Mouse (Mus musculus): ENCODE measurements around the gene Slc39a11.

Slc39a11 gene

DNA sequence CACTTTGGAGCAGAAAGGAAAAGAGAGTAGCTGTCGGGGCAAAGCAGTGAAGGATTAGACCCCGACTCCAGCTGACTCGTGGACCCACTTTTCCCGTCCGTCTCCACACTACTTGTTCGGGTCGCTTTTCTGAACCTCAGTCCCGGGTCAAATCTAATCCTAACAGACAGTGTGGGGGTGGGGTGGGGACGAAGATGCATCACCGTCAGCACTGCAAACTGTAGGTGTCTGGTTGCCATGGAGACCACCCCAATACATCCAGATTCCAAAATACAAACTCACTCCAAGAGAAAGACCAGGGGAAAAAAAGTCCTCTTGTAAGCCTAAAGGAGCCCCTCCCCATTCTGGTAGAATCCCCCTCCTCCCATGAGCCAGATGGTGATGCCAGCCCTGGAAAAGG lies 97.3 kb downstream of the Slc39a11 start:
- DNase-seq (ENCODE audit: low read depth in 1 of 2, low spot score in 2 of 2), result no peak

DNA sequence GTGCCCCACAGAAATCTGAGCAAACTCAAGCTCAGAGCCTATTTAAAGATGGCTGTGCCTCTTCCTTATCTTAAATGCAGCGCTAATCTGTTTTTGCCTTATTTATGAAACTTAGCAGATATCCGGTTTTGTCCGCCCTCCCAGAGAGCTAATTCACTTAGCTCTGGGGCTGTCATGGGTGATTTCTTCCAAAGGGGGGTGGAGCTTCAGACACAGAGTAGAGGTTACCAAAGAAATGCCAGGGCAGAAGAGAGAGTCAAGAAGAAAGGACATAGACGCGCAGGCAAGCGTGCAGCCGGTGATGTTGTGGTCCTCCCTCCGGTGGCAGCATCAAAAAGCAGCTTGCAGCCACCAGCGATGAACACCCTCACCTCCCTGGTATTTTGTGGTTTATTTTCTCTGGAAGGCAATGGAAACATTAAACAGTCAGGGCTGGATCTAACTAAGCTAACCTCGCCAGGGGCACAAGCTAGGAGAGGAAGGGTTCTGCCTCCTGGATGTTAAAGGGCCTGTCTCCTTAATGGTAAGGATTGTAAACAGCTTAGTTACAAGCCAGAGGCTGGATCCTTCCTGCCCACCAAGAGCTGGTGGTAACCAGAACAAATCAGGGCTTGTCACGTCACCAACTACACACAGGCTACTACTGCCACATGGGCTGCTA lies 103.5 kb downstream of the Slc39a11 start:
- no peak for DNase-seq (ENCODE audit: low read depth in 1 of 2, low spot score in 2 of 2)

DNA sequence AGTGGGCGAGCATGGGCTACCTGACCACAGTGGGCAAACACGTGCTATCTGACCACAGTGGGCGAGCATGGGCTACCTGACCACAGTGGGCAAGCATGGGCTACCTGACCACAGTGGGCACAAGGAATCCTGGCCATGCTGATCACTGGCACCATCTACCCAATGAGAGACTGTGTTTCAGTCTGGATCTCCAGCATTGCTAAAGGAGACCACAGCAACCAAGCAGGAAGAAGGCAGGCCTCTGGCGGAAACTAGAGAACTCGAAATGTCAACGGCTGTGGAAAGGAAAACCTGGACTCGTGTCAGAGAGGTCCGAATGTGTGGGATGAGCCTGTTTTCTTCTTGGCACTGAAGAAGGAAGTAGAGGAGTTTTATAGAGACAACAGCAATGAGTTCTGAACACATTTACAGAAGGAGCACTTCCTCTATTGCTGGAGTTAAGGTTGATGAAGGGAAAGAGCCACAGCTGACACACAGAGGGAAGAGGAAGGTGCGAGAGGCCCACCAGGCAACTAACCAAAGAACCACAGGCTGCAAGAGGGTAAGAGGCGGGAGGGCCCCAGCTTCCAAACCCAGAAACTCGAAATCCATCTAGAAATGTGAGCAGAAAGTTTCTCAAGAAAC lies 105.8 kb downstream of the Slc39a11 start:
- DNase-seq (ENCODE audit: low read depth in 1 of 2, low spot score in 2 of 2), result peak; percentile 10 to 27

- DNase-seq (ENCODE audit: low read depth in 1 of 2, low spot score in 2 of 2), result no peak
These were observed 108.8 kb downstream of the Slc39a11 start for GRCm38 (mm10) chr11:113541073-113541472.

DNA sequence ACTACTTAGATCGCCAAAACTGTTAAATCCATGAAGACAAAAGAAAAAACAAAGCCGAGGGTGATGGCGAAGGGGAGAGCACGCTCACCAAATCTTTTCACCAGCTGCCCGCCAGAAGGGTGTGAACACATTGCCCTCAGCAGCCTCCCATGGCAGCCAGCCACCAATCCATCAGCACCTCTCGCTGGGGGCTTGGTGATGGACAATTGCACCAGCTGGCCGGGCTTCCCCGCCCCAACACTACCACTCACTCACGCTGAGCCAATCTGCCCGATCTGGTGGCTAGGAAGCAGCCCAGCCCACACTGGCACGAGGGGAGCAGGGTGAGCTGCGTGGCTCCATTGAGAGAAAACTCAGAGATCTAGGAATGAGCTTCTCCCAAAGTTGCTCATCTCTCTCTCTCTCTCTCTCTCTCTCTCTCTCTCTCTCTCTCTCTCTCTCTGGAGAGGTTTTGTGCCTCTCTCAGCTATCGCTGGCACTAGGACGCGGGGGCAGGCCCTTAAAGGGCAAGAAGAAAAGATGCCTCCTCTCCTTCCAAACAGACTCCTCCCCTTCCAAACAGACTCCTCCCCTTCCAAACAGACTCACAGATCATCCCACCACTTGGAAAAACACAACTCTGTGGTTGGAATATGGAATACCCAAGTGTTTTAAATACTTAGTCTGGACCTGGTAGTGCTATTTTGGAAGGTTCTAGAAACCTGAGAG lies 110.2 kb downstream of the Slc39a11 start:
- no peak for DNase-seq (ENCODE audit: low read depth in 1 of 2, low spot score in 2 of 2)

DNA sequence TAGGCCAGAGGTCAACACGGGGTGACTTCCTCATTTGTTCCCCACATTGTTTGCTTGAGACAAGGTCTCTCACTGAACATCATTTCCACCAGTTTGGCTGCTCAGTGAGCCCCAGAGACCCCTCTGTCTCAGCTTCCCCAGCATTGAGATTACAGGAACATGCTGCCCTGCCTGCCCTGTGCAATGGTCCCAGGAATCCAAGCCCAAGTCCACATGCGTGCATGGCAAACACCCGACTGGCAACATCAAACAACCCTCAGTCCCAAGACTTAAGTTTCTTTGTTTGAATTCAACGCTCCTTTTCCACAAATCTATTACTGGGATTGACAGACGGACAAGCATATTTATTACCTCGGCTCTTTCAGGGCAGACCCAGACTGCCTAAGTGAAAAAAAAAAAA lies 110.8 kb downstream of the Slc39a11 start:
- DNase-seq (ENCODE audit: low read depth in 1 of 2, low spot score in 2 of 2), result no peak

DNA sequence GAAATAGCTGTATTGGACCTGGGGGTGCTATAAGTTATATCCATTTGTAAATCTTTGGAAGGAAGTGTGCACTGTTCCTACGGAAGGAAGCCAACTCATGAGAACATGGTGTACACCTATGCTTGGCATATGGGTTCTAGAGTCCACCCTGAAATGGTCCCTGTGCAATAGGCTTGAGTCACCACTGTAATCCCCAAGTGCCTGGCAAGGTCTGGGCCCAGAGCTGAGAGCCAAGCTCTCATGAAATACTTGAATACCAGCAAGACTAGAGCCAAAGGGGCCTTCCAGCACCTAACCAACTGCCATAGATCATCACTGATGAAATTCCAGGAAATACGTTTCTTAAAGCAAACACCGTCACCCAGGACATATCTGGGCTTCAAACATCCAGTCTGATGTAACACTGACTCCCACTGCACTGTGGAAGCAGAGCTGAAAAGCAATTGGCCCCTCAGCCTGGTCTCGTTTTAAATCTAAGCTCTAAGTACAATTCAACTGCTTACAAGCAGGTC lies 111.4 kb downstream of the Slc39a11 start:
- DNase-seq (ENCODE audit: low read depth in 1 of 2, low spot score in 2 of 2), result no peak

DNA sequence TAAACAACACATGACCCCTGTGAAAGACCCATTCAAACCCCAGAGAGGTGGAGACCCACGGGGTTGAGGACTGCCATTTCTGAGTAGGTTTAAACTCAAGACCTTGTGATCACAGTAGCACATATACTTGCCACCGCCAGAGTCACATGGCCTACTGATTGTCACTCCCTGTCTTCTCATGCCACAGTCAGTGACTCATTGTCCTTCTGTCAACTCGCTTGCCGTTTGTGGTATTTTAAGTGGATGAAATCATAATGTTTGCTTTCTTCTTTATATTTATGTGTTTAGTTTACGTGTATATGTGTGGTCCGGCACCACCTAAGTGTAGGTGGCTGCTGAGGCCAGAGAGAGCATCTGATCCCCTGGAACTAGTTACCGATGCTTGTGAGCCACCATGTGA lies 112.2 kb downstream of the Slc39a11 start:
- no peak for DNase-seq (ENCODE audit: low read depth in 1 of 2, low spot score in 2 of 2)

DNA sequence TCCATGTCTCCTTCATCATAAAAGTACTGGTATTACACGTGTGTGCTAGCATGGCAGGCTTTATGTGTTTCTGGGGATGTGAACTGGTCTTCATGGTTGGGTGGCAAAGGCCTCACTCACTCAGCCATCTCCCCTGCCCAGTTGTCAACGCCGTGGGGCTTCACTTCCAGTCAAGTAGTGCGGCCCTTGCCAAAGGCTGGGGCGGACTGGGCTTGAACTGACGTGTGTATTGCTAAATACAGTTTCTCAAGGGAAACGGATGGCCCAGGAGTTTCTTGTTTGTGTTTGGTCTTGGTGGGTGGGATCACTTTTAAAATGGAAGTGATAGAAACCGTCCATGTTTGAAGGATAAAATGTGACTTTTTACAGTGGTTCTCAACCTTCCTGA lies 112.7 kb downstream of the Slc39a11 start:
- DNase-seq (ENCODE audit: low read depth in 1 of 2, low spot score in 2 of 2), result no peak

DNA sequence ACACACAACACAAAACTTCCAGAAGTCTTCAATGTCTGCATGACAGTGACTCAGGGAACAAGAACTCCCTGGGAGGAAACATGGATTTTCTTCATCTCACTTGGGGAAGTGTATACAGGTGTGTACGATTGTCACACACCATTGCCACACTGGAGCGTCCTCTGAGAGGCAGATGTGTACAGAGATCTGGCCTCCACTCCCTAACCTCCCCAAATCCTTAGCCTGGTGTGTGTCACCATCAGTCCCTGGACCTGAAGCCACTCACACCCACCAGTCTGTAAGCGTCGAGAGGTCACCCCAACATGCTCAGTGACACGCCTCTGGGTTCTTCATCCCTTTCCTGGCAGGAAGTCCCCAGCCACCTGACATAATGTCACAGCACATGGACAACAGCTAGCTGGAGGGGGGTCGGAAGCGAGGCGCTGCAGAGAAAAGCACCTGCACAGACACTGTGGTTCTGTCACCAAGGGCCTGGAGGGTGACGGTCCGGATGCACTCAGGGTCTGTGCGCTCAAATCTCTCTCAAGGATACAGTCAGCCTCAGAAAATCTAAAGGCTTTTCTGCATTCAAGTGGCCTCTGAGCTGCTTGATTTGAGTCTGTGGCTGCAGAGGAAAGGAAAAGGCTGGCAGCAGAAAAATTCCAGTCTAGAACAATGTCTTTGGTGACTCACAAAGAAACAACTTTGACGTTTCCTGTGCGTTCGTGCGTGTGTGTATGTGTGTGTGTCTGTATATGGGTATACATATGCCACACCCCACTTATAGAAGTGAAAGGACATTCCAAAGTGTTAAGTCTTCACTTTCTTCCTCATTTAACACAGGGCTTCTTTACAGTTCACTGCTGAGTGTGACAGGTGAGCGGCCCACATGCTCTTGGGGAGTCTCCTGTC lies 113.3 kb downstream of the Slc39a11 start:
- no peak for DNase-seq (ENCODE audit: low read depth in 1 of 2, low spot score in 2 of 2)

DNA sequence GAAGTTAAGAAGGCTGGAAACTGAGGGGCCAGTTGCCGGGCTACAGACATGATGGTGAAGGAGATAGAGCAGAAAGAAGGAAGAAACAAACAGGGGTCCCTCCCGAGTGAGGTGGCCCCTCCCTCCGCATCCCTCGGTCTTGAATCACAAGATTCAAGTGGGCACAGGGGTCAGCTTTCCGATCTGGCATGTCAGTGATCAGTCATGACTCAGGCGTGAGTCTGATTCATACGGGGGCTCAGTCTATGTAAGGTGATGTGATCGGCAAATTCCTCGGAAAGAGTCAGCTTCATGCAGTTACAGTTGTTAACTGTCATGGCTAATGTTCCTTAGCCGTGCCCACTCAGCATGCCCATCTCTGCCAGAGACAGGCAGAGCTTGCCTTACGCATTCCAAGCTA lies 115.5 kb downstream of the Slc39a11 start:
- DNase-seq (ENCODE audit: low read depth in 1 of 2, low spot score in 2 of 2), result no peak

GRCm38 (mm10) chr11:113533931-113534330 lies 115.9 kb downstream of the Slc39a11 start:
- no peak for DNase-seq (ENCODE audit: low read depth in 1 of 2, low spot score in 2 of 2)

DNA sequence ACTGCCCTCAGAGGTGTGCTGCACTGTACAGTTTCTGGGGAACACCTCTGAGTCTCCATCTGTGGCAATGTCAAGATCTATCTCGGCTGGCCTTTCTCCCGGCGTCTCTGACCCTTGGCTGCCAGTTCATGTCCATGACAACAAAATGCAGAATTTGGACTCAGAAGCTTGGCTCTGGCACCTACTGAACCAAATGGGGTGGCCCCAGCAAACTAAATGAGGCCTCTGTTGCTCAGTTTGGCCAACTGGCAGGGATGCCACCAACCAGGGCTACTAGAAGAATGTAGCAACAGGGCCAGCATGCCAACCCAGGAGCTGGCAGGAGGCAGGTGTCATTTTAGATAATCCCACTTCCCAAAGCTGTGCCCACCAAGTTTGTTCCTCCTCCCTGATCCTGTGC lies 121.5 kb downstream of the Slc39a11 start:
- DNase-seq (ENCODE audit: low read depth in 1 of 2, low spot score in 2 of 2), result no peak

DNA sequence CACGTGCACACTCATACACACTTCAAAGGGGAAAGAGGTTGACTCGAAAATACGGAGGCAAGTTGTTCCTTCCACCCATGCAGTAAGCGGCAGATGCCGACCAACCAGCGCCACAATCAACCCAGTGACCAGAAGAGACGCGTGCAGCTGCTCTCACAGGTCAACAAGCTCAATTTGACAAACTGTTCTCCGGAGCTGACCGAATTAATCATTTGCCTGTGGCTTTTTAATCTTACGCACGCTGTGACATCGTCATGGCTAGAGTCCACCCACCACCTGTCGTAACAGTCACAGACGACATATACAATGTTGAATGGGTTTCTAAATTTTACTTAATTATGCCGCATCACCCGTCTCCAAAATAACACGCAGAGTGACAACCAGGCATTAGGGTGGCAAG lies 124.1 kb downstream of the Slc39a11 start:
- DNase-seq (ENCODE audit: low read depth in 1 of 2, low spot score in 2 of 2), result no peak

- DNase-seq (ENCODE audit: low read depth in 1 of 2, low spot score in 2 of 2), result no peak
These were observed 127.2 kb downstream of the Slc39a11 start for GRCm38 (mm10) chr11:113522726-113523125.

DNA sequence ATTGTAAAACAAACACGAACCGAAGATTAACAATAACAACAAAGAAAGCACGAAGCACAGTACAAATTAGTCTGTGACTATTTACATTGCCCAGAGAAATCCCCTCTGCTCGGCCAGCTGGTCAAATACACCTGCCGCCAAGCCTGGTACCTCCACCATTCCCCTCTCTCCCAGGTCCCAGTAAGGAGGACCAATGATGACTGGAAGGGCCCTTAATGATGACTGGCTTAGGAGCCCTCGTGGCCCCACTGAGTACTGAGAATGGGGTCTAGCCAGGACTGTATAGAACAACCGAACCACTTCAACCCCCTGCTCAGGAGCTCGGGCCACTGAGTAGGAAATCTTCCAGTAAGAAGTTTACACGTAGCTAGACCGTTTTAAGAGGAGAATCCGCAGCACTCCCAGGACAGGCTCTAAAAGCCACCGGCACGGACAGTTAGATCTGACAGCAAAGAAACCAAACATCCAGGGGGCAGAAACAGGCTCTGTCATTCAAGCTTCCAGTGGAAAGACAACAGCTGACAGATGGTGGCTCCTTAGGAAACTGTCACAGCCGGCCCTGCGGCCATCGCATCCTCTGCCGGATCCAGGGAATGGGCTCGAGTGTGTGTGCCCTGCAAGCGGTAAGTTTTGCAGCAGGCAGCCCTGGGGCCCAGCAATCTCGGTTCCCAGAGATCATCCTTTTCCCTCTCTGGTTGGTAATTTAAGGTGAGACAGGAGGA lies 128.2 kb downstream of the Slc39a11 start:
- no peak for DNase-seq (ENCODE audit: low read depth in 1 of 2, low spot score in 2 of 2)

DNA sequence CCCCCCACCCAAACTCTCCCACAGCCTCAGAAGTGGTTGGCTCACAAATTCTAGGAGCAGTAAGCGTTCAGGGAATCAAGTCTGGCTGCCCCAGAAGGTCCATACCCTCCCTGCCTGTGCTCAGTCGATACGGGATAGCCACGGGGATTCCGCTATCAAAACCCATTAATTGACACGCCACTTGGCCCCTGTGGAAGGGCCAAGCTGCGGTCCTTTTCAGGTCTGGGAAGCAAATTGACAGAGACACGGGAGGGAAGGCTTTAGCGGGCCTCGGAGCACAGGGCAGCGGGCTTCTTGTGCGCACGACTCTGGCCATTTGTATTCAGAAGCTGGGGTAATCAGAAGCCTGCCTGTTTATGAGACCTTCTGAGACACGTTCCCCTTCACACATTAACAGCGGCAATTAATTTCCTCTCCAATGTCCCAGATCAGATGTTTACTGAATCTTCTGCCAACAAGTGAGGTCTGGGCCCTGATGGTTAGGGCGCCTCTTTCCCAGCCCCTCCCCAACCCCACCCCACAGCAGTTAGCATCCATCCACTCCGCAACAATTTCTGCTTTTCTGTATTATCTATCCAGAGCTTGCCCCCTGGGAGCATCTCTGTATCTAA lies 128.9 kb downstream of the Slc39a11 start:
- DNase-seq (ENCODE audit: low read depth in 1 of 2, low spot score in 2 of 2), result no peak

GRCm38 (mm10) chr11:113520373-113520772 lies 129.5 kb downstream of the Slc39a11 start:
- no peak for DNase-seq (ENCODE audit: low read depth in 1 of 2, low spot score in 2 of 2)

DNA sequence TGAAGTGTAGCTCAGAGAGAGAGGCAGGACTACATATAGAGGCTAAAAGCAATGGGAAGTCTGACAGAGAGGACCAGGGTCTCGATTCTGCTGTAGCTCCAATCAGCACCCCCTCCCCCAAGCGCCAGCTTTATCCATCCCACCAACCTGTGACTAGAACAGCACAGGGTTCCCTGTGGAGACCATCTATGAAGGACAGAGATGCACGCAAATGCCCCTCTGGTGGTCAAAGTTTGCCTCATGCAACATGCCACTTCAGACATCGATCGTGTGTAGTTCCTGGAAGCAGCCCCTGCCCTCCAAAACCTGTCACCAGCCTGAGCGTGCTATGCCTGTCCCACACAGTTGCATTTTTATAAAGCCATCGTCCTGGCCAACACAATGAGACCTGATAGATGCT lies 129.9 kb downstream of the Slc39a11 start:
- DNase-seq (ENCODE audit: low read depth in 1 of 2, low spot score in 2 of 2), result no peak

DNA sequence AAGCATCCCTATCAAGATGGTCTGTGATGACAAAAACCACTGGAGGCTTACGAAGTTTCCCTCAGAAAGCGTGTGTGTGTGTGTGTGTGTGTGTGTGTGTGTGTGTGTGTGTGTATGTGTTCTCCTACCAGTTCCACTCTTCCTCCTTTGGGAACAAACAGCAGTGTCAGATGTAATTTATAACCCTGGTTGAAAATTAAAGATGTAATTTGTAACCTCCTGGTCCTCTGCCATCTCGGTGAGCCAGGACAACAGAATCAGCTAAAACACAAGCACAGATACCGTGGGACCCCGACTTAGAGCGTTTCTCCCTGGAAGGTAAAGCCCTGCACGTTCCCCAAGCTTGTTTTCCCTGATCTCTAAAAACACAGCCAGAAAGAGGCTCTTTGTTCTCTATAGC lies 131.7 kb downstream of the Slc39a11 start:
- DNase-seq (ENCODE audit: low read depth in 1 of 2, low spot score in 2 of 2), result no peak

Measured in monocyte, adult 2 months (primary cell).